Mouse (Mus musculus) layer of hippocampus, adult 2 months (tissue): ENCODE measurements at regions not wholly inside any gene's neighbourhood (a gene's known extent, or its start where the extent isn't known, plus 50 kb on each side); places are given as distances from the start of the nearest gene placed in this dataset.

ENCODE experiments used
- DNase-seq, 2 experiments: peaks; one replicate each; pipeline ENCODE4 v3.0.0; 2022; ENCODE audit warnings: low spot score in 2 of 2
- H3K27ac ChIP-seq: fragments of 200-600 bp; 2 replicates; pipeline ENCODE4 v1.8.1; 2022
- H3K4me3 ChIP-seq: fragments of 200-600 bp; 2 replicates; pipeline ENCODE4 v1.8.1; 2022; ENCODE audit warnings: mild to moderate bottlenecking
- CTCF ChIP-seq: fragments of 200-600 bp; conservative IDR thresholded peaks from 2 replicates; pipeline ENCODE4 v1.8.1; 2022; ENCODE audit warnings: antibody characterized with exemption, mild to moderate bottlenecking, moderate library complexity

- TF ChIP-seq CTCF, result no peak
- no peak for DNase-seq
- Histone ChIP-seq H3K4me3 (no peak overlapping the region), H3K27ac (no peak overlapping the region)
Observed at GRCm38 (mm10) chr19:20161502-20161901, 229.2 kb downstream of the Anxa1 start.

- DNase-seq, result no peak
- H3K4me3 ChIP-seq, result no peak overlapping the region
- TF ChIP-seq CTCF, result no peak
- H3K27ac ChIP-seq, result no peak overlapping the region
Observed at GRCm38 (mm10) chr19:20156398-20156937, 234.3 kb downstream of the Anxa1 start.

- no peak for DNase-seq
- no peak overlapping the region for H3K4me3 ChIP-seq
- no peak overlapping the region for H3K27ac ChIP-seq
- no peak for TF ChIP-seq CTCF
Observed at GRCm38 (mm10) chr19:20139506-20139905, 251.2 kb downstream of the Anxa1 start.

- no peak for DNase-seq
- no peak for TF ChIP-seq CTCF
- Histone ChIP-seq H3K27ac (no peak overlapping the region), H3K4me3 (no peak overlapping the region)
Observed at GRCm38 (mm10) chr19:20123546-20124195, 267.1 kb downstream of the Anxa1 start.

GRCm38 (mm10) chr19:20122475-20122874, 268.3 kb downstream of the Anxa1 start:
- Histone ChIP-seq H3K4me3 (no peak overlapping the region), H3K27ac (no peak overlapping the region)
- DNase-seq, result no peak
- no peak for TF ChIP-seq CTCF

- H3K27ac ChIP-seq, result no peak overlapping the region
- DNase-seq, result no peak
- H3K4me3 ChIP-seq, result no peak overlapping the region
- TF ChIP-seq CTCF, result no peak
Observed at GRCm38 (mm10) chr19:20114237-20114636, 276.5 kb downstream of the Anxa1 start.
